Mouse (Mus musculus): ENCODE data around the gene Chchd2. TPM values are rescaled to one million over a fixed set of nuclear protein-coding genes. Genes with fewer than 3 reads are reported as not detected.

Gene Chchd2
- polyA plus RNA-seq, 1 experiment from 2014 or later: 1,072 TPM

Other genes starting within 250 kb of the Chchd2 start
- gene Zfp11, start 217.4 kb downstream of the Chchd2 start, polyA plus RNA-seq (2015; fragmentation: Nextera tagmentation; extraction: Ambion mirVana): 7.7 and 8.5 TPM in 2 replicates
- not detected in 2 replicates for gene Sept14, start 179.0 kb downstream of the Chchd2 start, polyA plus RNA-seq (2015; fragmentation: Nextera tagmentation; extraction: Ambion mirVana)
- gene Mrps17, start 172.0 kb downstream of the Chchd2 start, polyA plus RNA-seq (2015; fragmentation: Nextera tagmentation; extraction: Ambion mirVana): 194 and 203 TPM in 2 replicates
- gene Nipsnap2, start 162.4 kb downstream of the Chchd2 start, polyA plus RNA-seq (2015; fragmentation: Nextera tagmentation; extraction: Ambion mirVana): 83.0 and 88.7 TPM in 2 replicates
- gene Psph, start 100.0 kb downstream of the Chchd2 start, polyA plus RNA-seq (2015; fragmentation: Nextera tagmentation; extraction: Ambion mirVana): 48.2 and 55.1 TPM in 2 replicates
- 34.5 and 35.0 TPM in 2 replicates for gene Sumf2, start 40.5 kb downstream of the Chchd2 start, polyA plus RNA-seq (2015; fragmentation: Nextera tagmentation; extraction: Ambion mirVana)
- gene Zbed5, start 8.3 kb upstream of the Chchd2 start, polyA plus RNA-seq (2015; fragmentation: Nextera tagmentation; extraction: Ambion mirVana): 9.6 and 10.5 TPM in 2 replicates
- 0.27 and 0.37 TPM in 2 replicates for gene Phkg1, start 11.1 kb upstream of the Chchd2 start, polyA plus RNA-seq (2015; fragmentation: Nextera tagmentation; extraction: Ambion mirVana)
- gene Nupr1l, start 21.1 kb upstream of the Chchd2 start, polyA plus RNA-seq (2015; fragmentation: Nextera tagmentation; extraction: Ambion mirVana): 5.2 and 7.2 TPM in 2 replicates
- 26.4 and 26.5 TPM in 2 replicates for gene Vkorc1l1, start 54.5 kb upstream of the Chchd2 start, polyA plus RNA-seq (2015; fragmentation: Nextera tagmentation; extraction: Ambion mirVana)
- 15.9 and 16.6 TPM in 2 replicates for gene Gusb, start 115.6 kb upstream of the Chchd2 start, polyA plus RNA-seq (2015; fragmentation: Nextera tagmentation; extraction: Ambion mirVana)
- 23.3 and 28.6 TPM in 2 replicates for gene Asl, start 141.8 kb upstream of the Chchd2 start, polyA plus RNA-seq (2015; fragmentation: Nextera tagmentation; extraction: Ambion mirVana)
- gene Crcp, start 141.8 kb upstream of the Chchd2 start, polyA plus RNA-seq (2015; fragmentation: Nextera tagmentation; extraction: Ambion mirVana): 67.0 and 77.0 TPM in 2 replicates
- gene Tpst1, start 185.9 kb upstream of the Chchd2 start, polyA plus RNA-seq (2015; fragmentation: Nextera tagmentation; extraction: Ambion mirVana): 47.5 and 50.2 TPM in 2 replicates

All from forebrain, embryonic 13.5 days (tissue).